Mouse (Mus musculus) MEL (cell line): ENCODE measurements at regions not wholly inside any gene's neighbourhood (a gene's known extent, or its start where the extent isn't known, plus 50 kb on each side); places are given as distances from the start of the nearest gene placed in this dataset.

ENCODE experiments used
- DNase-seq: peaks from one replicate; pipeline ENCODE4 v3.0.0; 2011; ENCODE audit warnings: low read depth, low spot score
- H3K27ac ChIP-seq: 2 replicates; pipeline ENCODE4 v1.5.1; 2012; ENCODE audit warnings: low read depth, mild to moderate bottlenecking, control low read depth, low read length, moderate library complexity; ENCODE audit not compliant: control insufficient read depth
- H3K27me3 ChIP-seq, 2 experiments: fragments of 150-350 bp in 1 of 2; sonication (generic) in 1 of 2; 2 replicates each; pipeline ENCODE4 v1.6.1; 2012; ENCODE audit warnings: low read length in 2 of 2, mild to moderate bottlenecking in 2 of 2, improper control_type of control experiment in 1 of 2, moderate library complexity in 1 of 2; ENCODE audit not compliant: insufficient read depth in 2 of 2, control insufficient read depth in 1 of 2
- H3K36me3 ChIP-seq, 2 experiments: 2 replicates each; pipeline ENCODE4 v1.6.1; 2012 to 2014; ENCODE audit warnings: low read length in 2 of 2, improper control_type of control experiment in 1 of 2, inconsistent platforms in 1 of 2, mild to moderate bottlenecking in 1 of 2; ENCODE audit not compliant: insufficient read depth in 2 of 2, control insufficient read depth in 1 of 2
- H3K4me1 ChIP-seq, 2 experiments: fragments of 150-350 bp in 1 of 2; sonication (generic) in 1 of 2; 2 replicates each; pipeline ENCODE4 v1.6.1; 2012; ENCODE audit warnings: low read length in 2 of 2, improper control_type of control experiment in 1 of 2, mild to moderate bottlenecking in 1 of 2; ENCODE audit not compliant: insufficient read depth in 2 of 2, control insufficient read depth in 1 of 2
- H3K4me3 ChIP-seq, 2 experiments: fragments of 150-350 bp in 1 of 2; sonication (generic) in 1 of 2; 2 replicates each; pipeline ENCODE4 v1.5.1; 2012; ENCODE audit warnings: low read depth in 2 of 2, low read length in 2 of 2, mild to moderate bottlenecking in 2 of 2, moderate library complexity in 2 of 2, control low read depth in 1 of 2, improper control_type of control experiment in 1 of 2; ENCODE audit not compliant: control insufficient read depth in 1 of 2, insufficient read depth in 1 of 2
- H3K79me2 ChIP-seq: 2 replicates; pipeline ENCODE4 v1.6.1; 2012; ENCODE audit warnings: mild to moderate bottlenecking, low read length, moderate library complexity; ENCODE audit not compliant: control insufficient read depth, poor library complexity, insufficient read depth
- H3K9ac ChIP-seq: 2 replicates; pipeline ENCODE4 v1.6.1; 2012; ENCODE audit warnings: low read depth, mild to moderate bottlenecking, control low read depth, low read length, moderate library complexity; ENCODE audit not compliant: control insufficient read depth, poor library complexity, severe bottlenecking
- H3K9me3 ChIP-seq: fragments of 150-350 bp; sonication (generic); replicated peaks from 2 replicates; pipeline ENCODE4 v1.6.1; 2012; ENCODE audit warnings: mild to moderate bottlenecking, low read length, improper control_type of control experiment, moderate library complexity; ENCODE audit not compliant: insufficient read depth
- BHLHE40 ChIP-seq: IDR thresholded peaks from 2 replicates; pipeline ENCODE4 v1.6.1; 2012; ENCODE audit warnings: low read depth, mild to moderate bottlenecking, inconsistent platforms, low read length, improper control_type of control experiment, borderline replicate concordance
- CHD2 ChIP-seq: IDR thresholded peaks from 2 replicates; pipeline ENCODE4 v1.6.1; 2011; ENCODE audit warnings: low read length, improper control_type of control experiment
- CTCF ChIP-seq, 3 experiments: IDR thresholded peaks in 2 of 3; conservative IDR thresholded peaks in 1 of 3; 2 replicates each; pipeline ENCODE4 v1.5.1; 2011 to 2012; ENCODE audit warnings: low read length in 3 of 3, low read depth in 2 of 3, mild to moderate bottlenecking in 2 of 3, improper control_type of control experiment in 1 of 3, inconsistent platforms in 1 of 3, mixed read lengths in 1 of 3, moderate library complexity in 1 of 3; ENCODE audit not compliant: control insufficient read depth in 1 of 3, insufficient read depth in 1 of 3, poor library complexity in 1 of 3, severe bottlenecking in 1 of 3
- E2F4 ChIP-seq: IDR thresholded peaks from 2 replicates; pipeline ENCODE4 v1.6.1; 2011; ENCODE audit warnings: low read depth, low read length, improper control_type of control experiment, borderline replicate concordance
- ELF1 ChIP-seq: IDR thresholded peaks from 2 replicates; pipeline ENCODE4 v1.6.1; 2014; ENCODE audit warnings: low read depth, mild to moderate bottlenecking, inconsistent platforms, low read length, improper control_type of control experiment, moderate library complexity
- EP300 ChIP-seq, 2 experiments: IDR thresholded peaks; 2 replicates each; pipeline ENCODE4 v1.6.1; 2011; ENCODE audit warnings: improper control_type of control experiment in 2 of 2, low read length in 2 of 2, low read depth in 1 of 2, mild to moderate bottlenecking in 1 of 2
- GATA1 ChIP-seq: IDR thresholded peaks from 2 replicates; pipeline ENCODE4 v1.6.1; 2011; ENCODE audit warnings: low read depth, low read length, improper control_type of control experiment
- HCFC1 ChIP-seq: IDR thresholded peaks from 2 replicates; pipeline ENCODE4 v1.6.1; 2012; ENCODE audit warnings: low read depth, mild to moderate bottlenecking, inconsistent platforms, low read length, improper control_type of control experiment, moderate library complexity
- KAT2A ChIP-seq: conservative IDR thresholded peaks from 2 replicates; pipeline ENCODE4 v1.6.1; 2012; ENCODE audit warnings: low read depth, low read length, improper control_type of control experiment, inconsistent platforms
- MAZ ChIP-seq: IDR thresholded peaks from 2 replicates; pipeline ENCODE4 v1.6.1; 2012; ENCODE audit warnings: low read depth, mild to moderate bottlenecking, inconsistent platforms, low read length, improper control_type of control experiment
- MEF2A ChIP-seq: IDR thresholded peaks from 2 replicates; pipeline ENCODE4 v1.6.1; 2014; ENCODE audit warnings: low read depth, mild to moderate bottlenecking, inconsistent platforms, low read length, improper control_type of control experiment; ENCODE audit not compliant: poor library complexity, insufficient replicate concordance, severe bottlenecking; ENCODE audit errors: extremely low read depth
- MXI1 ChIP-seq: IDR thresholded peaks from 2 replicates; pipeline ENCODE4 v1.6.1; 2011; ENCODE audit warnings: mild to moderate bottlenecking, low read depth, low read length, improper control_type of control experiment
- MYB ChIP-seq: IDR thresholded peaks from 2 replicates; pipeline ENCODE4 v1.6.1; 2011; ENCODE audit warnings: mild to moderate bottlenecking, low read depth, low read length, improper control_type of control experiment
- MYC ChIP-seq: IDR thresholded peaks from 2 replicates; pipeline ENCODE4 v1.6.1; 2011; ENCODE audit warnings: low read depth, mild to moderate bottlenecking, low read length, improper control_type of control experiment, moderate library complexity
- NELFE ChIP-seq: IDR thresholded peaks from 2 replicates; pipeline ENCODE4 v1.6.1; 2011; ENCODE audit warnings: low read depth, low read length, improper control_type of control experiment
- NRF1 ChIP-seq: IDR thresholded peaks from 2 replicates; pipeline ENCODE4 v1.6.1; 2014; ENCODE audit warnings: low read depth, mild to moderate bottlenecking, inconsistent platforms, low read length, improper control_type of control experiment, moderate library complexity; ENCODE audit not compliant: poor library complexity, insufficient read depth, severe bottlenecking
- POLR2A ChIP-seq, 2 experiments: IDR thresholded peaks; 2 replicates each; pipeline ENCODE4 v1.6.1; 2011 to 2012; ENCODE audit warnings: low read length in 2 of 2, mild to moderate bottlenecking in 2 of 2, control low read depth in 1 of 2, improper control_type of control experiment in 1 of 2, low read depth in 1 of 2, moderate library complexity in 1 of 2; ENCODE audit not compliant: control insufficient read depth in 1 of 2, insufficient read depth in 1 of 2, poor library complexity in 1 of 2
- RAD21 ChIP-seq: IDR thresholded peaks from 2 replicates; pipeline ENCODE4 v1.6.1; 2011; ENCODE audit warnings: mild to moderate bottlenecking, low read depth, low read length, improper control_type of control experiment
- RCOR1 ChIP-seq: IDR thresholded peaks from 2 replicates; pipeline ENCODE4 v1.6.1; 2012; ENCODE audit warnings: low read depth, mild to moderate bottlenecking, inconsistent platforms, low read length, improper control_type of control experiment
- TAL1 ChIP-seq: IDR thresholded peaks from 2 replicates; pipeline ENCODE4 v1.6.1; 2012; ENCODE audit warnings: mild to moderate bottlenecking, inconsistent platforms, low read length, moderate library complexity, mixed read lengths
- TBP ChIP-seq: IDR thresholded peaks from 2 replicates; pipeline ENCODE4 v1.8.0; 2011; ENCODE audit warnings: low read depth, low read length, improper control_type of control experiment
- TCF12 ChIP-seq: IDR thresholded peaks from 2 replicates; pipeline ENCODE4 v1.6.1; 2014; ENCODE audit warnings: low read depth, mild to moderate bottlenecking, inconsistent platforms, low read length, improper control_type of control experiment, moderate library complexity
- UBTF ChIP-seq: IDR thresholded peaks from 2 replicates; pipeline ENCODE4 v1.6.1; 2012; ENCODE audit warnings: low read depth, mild to moderate bottlenecking, inconsistent platforms, low read length, improper control_type of control experiment, moderate library complexity, borderline replicate concordance; ENCODE audit not compliant: insufficient read depth
- USF1 ChIP-seq: IDR thresholded peaks from 2 replicates; pipeline ENCODE4 v1.6.1; 2014; ENCODE audit warnings: low read depth, mild to moderate bottlenecking, inconsistent platforms, low read length, improper control_type of control experiment, moderate library complexity
- USF2 ChIP-seq, 2 experiments: IDR thresholded peaks; 2 replicates each; pipeline ENCODE4 v1.6.1; 2011 to 2012; ENCODE audit warnings: improper control_type of control experiment in 2 of 2, low read length in 2 of 2, borderline replicate concordance in 1 of 2, inconsistent platforms in 1 of 2, low read depth in 1 of 2, mild to moderate bottlenecking in 1 of 2; ENCODE audit not compliant: insufficient read depth in 1 of 2
- ZC3H11A ChIP-seq: IDR thresholded peaks from 2 replicates; pipeline ENCODE4 v1.6.1; 2012; ENCODE audit warnings: low read depth, mild to moderate bottlenecking, inconsistent platforms, low read length, improper control_type of control experiment
- ZKSCAN1 ChIP-seq: IDR thresholded peaks from 2 replicates; pipeline ENCODE4 v1.6.1; 2012; ENCODE audit warnings: low read depth, mild to moderate bottlenecking, inconsistent platforms, low read length, improper control_type of control experiment, moderate library complexity

DNA sequence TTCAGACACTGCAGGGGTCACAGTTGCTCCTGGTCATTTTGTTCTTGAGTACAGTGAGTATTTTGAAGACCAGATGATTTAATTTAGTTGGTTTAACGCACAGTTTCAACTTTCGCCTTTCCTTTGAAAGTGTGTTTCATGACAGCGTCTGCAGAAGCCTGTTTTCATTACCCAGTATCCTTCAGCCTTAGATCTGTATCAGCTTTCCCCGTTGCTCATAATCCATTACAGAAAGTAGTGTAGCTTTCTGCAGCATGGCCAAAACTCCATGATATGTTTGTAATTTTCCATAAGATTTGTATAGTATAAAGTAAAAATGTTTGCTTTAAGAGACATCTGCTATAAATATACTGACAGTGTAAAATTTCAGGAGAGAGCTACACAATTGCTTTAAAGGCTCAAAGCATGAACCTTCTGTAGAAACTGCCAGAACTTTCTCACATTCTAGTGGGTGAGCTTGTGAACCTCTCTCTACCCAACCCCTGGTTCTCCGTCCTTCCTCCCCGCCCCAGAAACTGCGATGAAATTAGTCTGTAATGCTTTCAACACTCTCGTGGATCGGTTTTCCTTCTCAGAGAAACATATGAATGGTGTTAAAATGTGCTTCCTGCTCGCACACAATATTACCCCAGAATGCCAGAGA is 506.6 kb upstream of the Adgrl2 start:
- Histone ChIP-seq H3K9ac (no peak overlapping the region; the same call in 1 of the 2 replicates), H3K79me2 (no peaks in the 10 kb centered on the region), H3K27me3 (no peaks in the 10 kb centered on the region), H3K9me3 (no peaks in the 10 kb centered on the region), H3K36me3 (peaks cover 0 to 2% of the 10 kb centered on the region in 2 experiments; a peak in 2 of 4 replicates), H3K27ac (no peak overlapping the region), H3K4me3 (peak overlapping the region in 1 of 2 experiments; percentile 9; a peak in 2 of 4 replicates), H3K4me1 (peaks cover 0 to 8% of the 10 kb centered on the region in 2 experiments; a peak in 2 of 4 replicates)
- no peak for DNase-seq
- no peak for TF ChIP-seq CHD2
- no peak for TF ChIP-seq TBP
- no peak for TF ChIP-seq ZC3H11A
- no peak for TF ChIP-seq POLR2A (IDR thresholded peaks at IDR 0.05; ENCODE audit: control insufficient read depth in 1 of 2, insufficient read depth in 1 of 2, low read depth in 1 of 2, low read length in 2 of 2, poor library complexity in 1 of 2)
- TF ChIP-seq ELF1: no peak
- no peak for TF ChIP-seq MEF2A
- no peak for TF ChIP-seq BHLHE40
- TF ChIP-seq NRF1: no peak
- no peak for TF ChIP-seq HCFC1
- TF ChIP-seq UBTF: no peak
- TF ChIP-seq EP300 (IDR thresholded peaks at IDR 0.05; ENCODE audit: low read depth in 1 of 2, low read length in 2 of 2): no peak
- TF ChIP-seq RAD21: no peak
- TF ChIP-seq MYB: no peak
- no peak for TF ChIP-seq USF2 (IDR thresholded peaks at IDR 0.05; ENCODE audit: borderline replicate concordance in 1 of 2, insufficient read depth in 1 of 2, low read depth in 1 of 2, low read length in 2 of 2)
- no peak for TF ChIP-seq MYC
- no peak for TF ChIP-seq MAZ

- H3K36me3 ChIP-seq: peaks cover 0 to 2% of the 10 kb centered on the region in 2 experiments; a peak in 2 of 4 replicates
- H3K4me1 ChIP-seq: peaks cover 0 to 8% of the 10 kb centered on the region in 2 experiments; a peak in 2 of 4 replicates
- no peak overlapping the region for H3K4me3 ChIP-seq
- no peak for TF ChIP-seq ELF1
- TF ChIP-seq MXI1: no peak
- no peak for TF ChIP-seq E2F4
- TF ChIP-seq CTCF (IDR thresholded peaks at IDR 0.05 in 2 of 3, conservative IDR thresholded peaks at IDR 0.05 in 1 of 3; ENCODE audit: control insufficient read depth in 1 of 3, insufficient read depth in 1 of 3, low read depth in 2 of 3, low read length in 3 of 3, poor library complexity in 1 of 3, severe bottlenecking in 1 of 3): no peak
- no peak for TF ChIP-seq HCFC1
- no peak for TF ChIP-seq MAZ
- TF ChIP-seq USF1: no peak
- no peak for TF ChIP-seq GATA1
- no peak for TF ChIP-seq TCF12
- TF ChIP-seq EP300 (IDR thresholded peaks at IDR 0.05; ENCODE audit: low read depth in 1 of 2, low read length in 2 of 2): no peak
- TF ChIP-seq ZKSCAN1: no peak
- TF ChIP-seq CHD2: no peak
- TF ChIP-seq RCOR1: no peak
- no peak for TF ChIP-seq NELFE
- TF ChIP-seq KAT2A: no peak
- no peak for TF ChIP-seq TAL1
- no peak overlapping the region for H3K9ac ChIP-seq
- H3K27ac ChIP-seq: no peak overlapping the region
- H3K27me3 ChIP-seq: no peaks in the 10 kb centered on the region
- H3K79me2 ChIP-seq: no peaks in the 10 kb centered on the region
- no peaks in the 10 kb centered on the region for H3K9me3 ChIP-seq
- DNase-seq: no peak
Observed at GRCm38 (mm10) chr3:149496122-149496521, 505.8 kb upstream of the Adgrl2 start.
